Mouse (Mus musculus) c-Kit-positive CD71-positive TER-119-negative erythroid progenitor cells, embryonic 14.5 days (primary cell): Measurements from ENCODE around the gene Afg1l.

Source experiments
- DNase-seq: peaks from one replicate; pipeline ENCODE4 v3.0.0-alpha.2; 2013; ENCODE audit warnings: low read depth

Gene Afg1l

DNA sequence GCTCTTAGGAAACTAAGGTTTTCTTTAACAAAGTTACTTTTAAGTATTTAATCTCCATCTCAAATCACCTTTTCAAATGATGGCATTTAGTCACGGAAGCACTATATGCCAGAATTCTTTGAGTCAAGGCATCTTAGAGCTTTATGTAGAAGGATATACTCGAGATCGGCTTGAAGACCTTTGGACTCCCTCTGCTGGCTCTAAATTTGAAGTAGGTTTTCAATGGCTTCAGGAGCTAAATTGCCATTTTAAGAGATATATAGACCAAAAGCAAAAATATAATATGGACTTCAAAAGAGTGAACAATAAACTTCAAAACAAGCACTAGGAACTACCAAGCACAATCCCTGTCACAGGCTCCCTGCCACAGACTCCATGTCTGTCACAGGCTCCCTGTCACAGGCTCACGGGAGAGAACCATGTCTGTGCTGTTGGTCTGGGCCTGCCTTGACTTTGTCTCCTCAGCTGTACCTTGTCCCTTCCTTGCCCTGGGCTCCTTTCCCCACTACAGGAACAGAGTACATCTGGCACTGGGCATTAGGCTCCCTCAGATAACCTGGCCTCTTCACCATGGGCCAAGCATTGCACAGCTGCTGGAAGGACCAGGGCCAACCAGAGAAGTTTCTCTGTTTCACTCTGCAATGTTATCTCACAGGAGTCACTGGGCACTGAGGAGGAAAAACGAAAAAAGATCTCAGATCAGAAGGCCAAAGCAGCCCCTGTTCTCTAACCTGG is 210.4 kb downstream of the Afg1l start:
- DNase-seq = no peak

- DNase-seq = no peak
Measured at GRCm38 (mm10) chr10:42265021-42265689, 213.2 kb downstream of the Afg1l start.

GRCm38 (mm10) chr10:42264195-42264594 is 214.2 kb downstream of the Afg1l start:
- DNase-seq = no peak

- DNase-seq = no peak
Measured at GRCm38 (mm10) chr10:42263701-42264100, 214.7 kb downstream of the Afg1l start.
